Mouse (Mus musculus): ENCODE data around the gene Lama1.
"Not testable (repeated sequence)": the region's sequence is repeated elsewhere in the genome, so short reads cannot be mapped to it uniquely, and the experiment has no call there.

Gene Lama1

GRCm38 (mm10) chr17:67837351-67838090, 140.5 kb downstream of the Lama1 start:
- DNase-seq (ENCODE audit: extremely low read depth, low read depth, low spot score): no peak

- DNase-seq (ENCODE audit: extremely low read depth, low read depth, low spot score): no peak
Observed at GRCm38 (mm10) chr17:67838948-67839347, 141.9 kb downstream of the Lama1 start.

- not testable (repeated sequence) for DNase-seq (ENCODE audit: extremely low read depth, low read depth, low spot score)
Observed at GRCm38 (mm10) chr17:67841494-67841893, 144.4 kb downstream of the Lama1 start.

GRCm38 (mm10) chr17:67861080-67861630, 164.1 kb downstream of the Lama1 start:
- DNase-seq (ENCODE audit: extremely low read depth, low read depth, low spot score): no peak

GRCm38 (mm10) chr17:67861744-67862535, 164.9 kb downstream of the Lama1 start:
- DNase-seq (ENCODE audit: extremely low read depth, low read depth, low spot score): no peak

- DNase-seq (ENCODE audit: extremely low read depth, low read depth, low spot score): no peak
Observed at GRCm38 (mm10) chr17:67864363-67864762, 167.3 kb downstream of the Lama1 start.

- DNase-seq (ENCODE audit: extremely low read depth, low read depth, low spot score): no peak
Observed at GRCm38 (mm10) chr17:67864912-67865311, 167.9 kb downstream of the Lama1 start.

GRCm38 (mm10) chr17:67866026-67866425, 169.0 kb downstream of the Lama1 start:
- no peak for DNase-seq (ENCODE audit: extremely low read depth, low read depth, low spot score)

- DNase-seq (ENCODE audit: extremely low read depth, low read depth, low spot score): no peak
Observed at GRCm38 (mm10) chr17:67866541-67867241, 169.6 kb downstream of the Lama1 start.

GRCm38 (mm10) chr17:67869731-67870601, 172.9 kb downstream of the Lama1 start:
- DNase-seq (ENCODE audit: extremely low read depth, low read depth, low spot score): no peak
